Mouse (Mus musculus) left cerebral cortex, postnatal 25 days (tissue): ENCODE measurements around the gene Slc10a7. TPM values are rescaled to one million over a fixed set of nuclear protein-coding genes. Genes with fewer than 3 reads are reported as not detected.
A peak's percentile ranks its signal among the peaks of the same experiment; 100 is the strongest.
"Not testable (repeated sequence)": the region's sequence is repeated elsewhere in the genome, so short reads cannot be mapped to it uniquely, and the experiment has no call there.

ENCODE experiments used
- DNase-seq, 2 experiments: peaks; one replicate each; pipeline ENCODE4 v3.0.0; 2022; ENCODE audit warnings: low spot score in 2 of 2, mixed read lengths in 1 of 2
- intact Hi-C: fragments of 180-260 bp; cut with DNase I; formaldehyde crosslinking; loops from one replicate; pipeline ENCODE4 v1.15.1; 2025
- total RNA-seq, 2 experiments: library from RNA; stranded (reverse); gene quantifications; 2 replicates each; pipeline ENCODE4 v1.2.3; 2021

Slc10a7 gene
- 1 to 10 TPM; 5.9 to 6.2 TPM for total RNA-seq

DNA sequence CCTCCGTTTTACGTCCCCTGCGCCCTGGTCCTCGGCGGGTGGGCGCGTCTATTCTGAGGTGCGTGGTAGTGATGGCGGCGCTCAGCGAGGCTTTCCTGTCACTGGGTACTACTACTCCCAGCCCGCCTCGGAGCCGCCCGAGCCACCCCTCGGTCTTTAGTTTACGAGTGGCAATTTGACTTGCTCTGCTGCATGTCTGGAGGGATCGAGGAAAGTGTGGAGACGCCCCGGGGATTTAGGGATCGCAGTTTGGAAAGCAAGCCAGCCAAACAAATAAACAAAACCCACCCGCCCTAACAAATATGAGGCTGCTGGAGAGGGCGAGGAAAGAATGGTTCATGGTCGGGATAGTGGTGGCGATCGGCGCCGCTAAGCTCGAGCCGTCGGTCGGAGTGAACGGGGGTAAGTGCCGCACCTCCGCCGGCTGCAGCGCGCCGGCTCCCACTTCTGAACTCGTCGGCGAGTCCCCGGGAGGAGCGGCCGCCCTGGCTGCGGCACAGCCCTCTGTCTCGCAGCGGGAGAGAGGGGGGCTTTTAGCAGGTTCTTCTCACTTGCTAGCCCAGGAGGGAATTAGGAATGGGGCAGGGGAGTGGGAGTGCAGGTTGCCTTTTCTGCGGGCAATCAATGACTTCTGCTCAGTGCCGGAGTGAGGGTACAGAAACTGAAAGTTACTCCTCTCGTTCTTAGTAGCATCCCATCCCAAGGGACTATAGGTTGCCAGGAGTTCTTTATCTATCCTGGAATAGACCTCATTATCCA, at the start of gene Slc10a7:
Slc10a7 (plus strand) TSS at position 74 of the 759 bp plus-strand sequence.
- peak; percentile 89 to 93 for DNase-seq
- intact Hi-C loops: loop anchor here (5.0 kb wide), 2 partner anchors 138 to 518 kb away; partner anchors contain the start of gene Zfp827

DNA sequence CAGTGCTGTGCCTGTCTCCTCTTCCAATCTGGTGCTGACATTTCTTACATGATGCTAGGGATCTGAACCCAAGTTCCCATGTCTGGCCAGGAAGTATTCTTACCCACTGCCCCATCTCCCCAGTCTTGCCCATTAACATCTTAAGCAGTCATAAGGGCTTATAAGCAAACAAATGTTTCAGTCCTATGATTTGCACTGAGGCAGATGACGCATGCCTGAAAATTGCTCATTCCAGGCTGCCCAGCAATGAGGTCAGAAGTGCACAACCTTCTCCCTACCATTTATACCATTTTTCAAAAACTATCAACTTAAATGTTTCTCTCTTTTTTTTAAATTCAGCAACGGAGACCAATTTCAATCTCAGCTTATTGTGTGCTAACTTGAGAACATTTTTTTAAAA, 45.2 kb upstream of the Slc10a7 start:
- intact Hi-C loops: no loop called here
- DNase-seq: no peak

DNA sequence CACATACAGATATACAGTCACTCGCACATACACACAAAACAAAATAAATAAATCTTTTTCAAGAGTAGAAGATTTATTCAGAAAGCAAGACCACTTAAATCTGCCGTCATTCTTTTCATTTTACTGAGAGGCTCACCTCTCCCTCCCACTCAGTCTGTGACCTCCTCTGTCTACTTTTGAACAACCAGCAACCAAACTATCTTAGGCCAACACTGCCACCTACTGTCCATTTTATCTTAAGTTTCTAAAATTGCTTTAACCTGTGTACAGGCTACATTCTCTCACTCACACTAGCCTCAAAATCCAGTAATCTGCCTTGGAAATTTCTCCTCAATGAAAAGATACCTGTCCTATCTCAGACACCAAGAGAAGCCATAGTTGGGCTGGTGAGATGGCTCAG, 41.3 kb upstream of the Slc10a7 start:
- no peak for DNase-seq
- intact Hi-C loops: no loop called here

DNA sequence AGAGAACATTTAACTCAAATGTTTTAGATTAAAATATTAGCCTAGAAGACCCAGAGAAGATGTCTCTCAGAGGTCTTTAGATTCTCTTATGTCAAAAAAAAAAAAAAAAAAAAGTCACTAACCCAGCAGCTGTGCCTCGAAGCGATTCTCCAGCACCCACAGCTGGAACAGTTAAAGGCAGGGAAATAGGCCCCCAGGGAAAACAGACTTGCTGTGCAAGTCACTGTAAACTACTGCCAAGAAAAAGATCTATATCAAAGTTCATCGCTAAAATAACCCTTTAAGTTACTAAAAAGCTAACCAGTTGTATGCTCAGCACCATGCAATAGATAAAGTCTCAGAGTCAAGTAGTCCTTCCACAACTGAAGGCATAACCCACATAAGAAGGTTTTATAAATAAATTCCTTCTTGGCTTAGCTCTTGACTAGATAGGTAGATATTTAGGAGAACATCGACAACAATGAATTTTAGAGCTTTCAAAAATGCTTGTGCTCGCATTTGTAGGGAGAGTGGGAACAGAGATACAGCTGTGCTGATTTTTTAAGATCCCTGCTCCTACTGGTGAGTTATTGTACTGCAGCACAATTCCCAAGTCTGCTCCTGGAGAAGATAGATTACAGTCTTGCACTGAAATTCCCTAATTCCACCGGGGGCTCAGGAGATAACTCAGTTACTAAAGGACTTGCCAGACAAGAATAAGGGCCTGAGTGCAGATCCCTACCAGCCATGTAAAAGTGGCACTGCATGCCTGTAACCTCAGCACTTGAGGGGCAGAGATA, 31.9 kb upstream of the Slc10a7 start:
- intact Hi-C loops: no loop called here
- DNase-seq: no peak

DNA sequence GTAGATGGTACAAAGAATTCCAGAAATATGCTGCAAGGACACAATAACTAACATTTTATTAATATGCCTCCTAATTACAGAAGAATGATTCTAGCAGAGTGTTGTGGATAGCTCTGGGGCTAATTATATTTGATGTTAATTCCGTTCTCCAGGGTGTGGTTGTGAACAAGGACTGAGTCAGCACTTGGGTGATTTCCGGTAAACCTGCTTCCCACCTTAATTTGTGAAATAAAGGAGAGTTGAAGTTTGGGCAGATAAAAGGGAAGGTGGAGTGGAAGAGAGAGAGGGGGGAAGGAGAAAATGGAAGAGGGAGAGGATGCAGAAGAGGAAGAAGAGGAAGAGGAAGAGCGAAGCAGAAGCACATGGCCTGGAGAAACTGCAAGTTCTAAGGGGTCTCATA, 19.4 kb upstream of the Slc10a7 start:
- intact Hi-C loops: no loop called here
- no peak for DNase-seq

DNA sequence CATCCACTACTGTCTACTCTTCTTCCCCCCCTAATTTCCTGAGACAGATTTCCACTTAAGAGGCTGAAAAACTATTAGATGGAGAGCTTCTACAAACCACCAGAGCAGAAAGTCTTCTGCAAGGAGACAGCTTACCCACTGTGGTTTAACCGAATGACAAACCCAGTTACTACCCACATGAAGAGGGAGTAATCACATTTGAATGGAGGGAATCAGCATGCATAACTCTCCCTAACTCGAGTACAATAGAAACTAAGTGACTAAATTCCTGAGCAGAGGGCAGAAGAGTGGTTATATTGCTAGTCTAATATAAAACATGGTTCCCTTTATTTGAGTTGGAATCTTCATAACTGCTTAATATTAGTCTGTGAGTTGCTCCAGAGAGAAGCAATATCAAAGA, 16.1 kb upstream of the Slc10a7 start:
- DNase-seq: no peak
- intact Hi-C loops: no loop called here

DNA sequence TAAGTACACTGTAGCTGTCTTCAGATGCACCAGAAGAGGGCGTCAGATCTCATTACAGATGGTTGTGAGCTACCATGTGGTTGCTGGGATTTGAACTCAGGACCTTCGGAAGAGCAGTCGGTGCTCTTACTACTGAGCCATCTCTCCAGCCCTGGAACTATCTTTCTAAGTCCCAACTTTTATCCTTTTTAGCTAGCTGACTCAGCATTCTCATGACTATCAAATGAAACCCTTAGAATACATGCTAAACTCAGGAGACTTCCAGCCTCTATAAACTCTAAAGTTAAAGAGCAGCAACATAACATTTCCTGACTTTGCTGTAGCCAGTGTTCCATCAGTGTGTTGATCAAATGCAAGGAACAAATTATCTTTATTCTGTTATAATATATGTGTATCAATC, 12.9 kb upstream of the Slc10a7 start:
- intact Hi-C loops, DNase-seq: not testable (repeated sequence)

DNA sequence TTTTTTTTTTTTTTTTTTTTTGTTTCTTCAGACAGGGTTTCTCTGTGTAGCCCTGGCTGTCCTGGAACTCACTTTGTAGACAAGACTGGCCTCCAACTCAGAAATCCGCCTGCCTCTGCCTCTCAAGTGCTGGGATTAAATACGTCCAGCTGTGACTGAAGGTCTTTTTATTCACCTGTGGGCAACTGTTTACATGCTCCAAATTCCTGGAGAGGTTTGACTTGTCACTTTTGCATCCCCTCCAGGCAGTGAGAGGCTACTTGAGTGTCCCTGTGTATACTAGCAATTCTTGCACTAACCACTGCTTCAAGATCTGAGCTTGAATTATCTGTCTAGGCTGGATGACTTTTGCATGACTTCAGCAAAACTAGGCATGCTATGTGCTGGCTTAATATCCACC, 6.4 kb upstream of the Slc10a7 start:
- intact Hi-C loops: no loop called here
- DNase-seq: no peak

DNA sequence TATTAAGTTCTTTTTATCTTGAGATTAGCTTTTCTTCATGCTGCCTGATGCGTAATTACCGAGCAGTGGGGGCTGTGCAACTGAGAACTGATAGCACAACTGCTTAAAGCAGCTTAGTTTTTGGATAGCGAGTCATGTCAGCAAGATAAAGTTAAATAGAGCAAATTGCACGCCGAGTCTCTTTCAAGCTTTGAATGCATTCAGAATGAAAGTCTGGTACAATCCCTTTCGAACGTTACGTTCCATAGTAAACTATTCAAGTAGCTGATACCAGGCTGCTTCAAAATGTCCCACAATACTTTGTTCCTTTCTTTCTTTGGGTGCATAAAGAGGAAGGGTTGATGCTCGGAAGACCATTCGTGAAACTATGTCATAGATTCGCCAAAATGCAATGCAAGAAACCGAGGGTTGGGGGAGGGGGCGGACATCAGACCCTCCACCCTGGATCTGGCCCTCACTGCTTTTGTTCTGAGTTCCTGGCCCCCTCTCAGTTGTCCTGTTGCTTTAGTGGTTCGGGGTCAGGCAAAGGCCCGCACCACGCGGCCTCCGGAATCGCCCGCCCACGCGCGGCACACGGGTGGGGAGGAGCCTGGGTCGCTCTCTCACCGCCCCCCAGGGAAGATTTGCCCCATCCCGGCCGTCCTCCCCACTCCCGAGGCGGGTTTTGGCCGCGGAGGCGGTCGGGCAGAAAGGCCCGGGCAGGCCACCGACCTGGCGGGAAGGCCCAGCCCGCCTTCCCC, 997 bp upstream of the Slc10a7 start:
- intact Hi-C loops: loop anchor here (5.0 kb wide), 2 partner anchors 139 to 519 kb away; partner anchors contain the start of gene Zfp827
- peak in 1 of 2 experiments; percentile 21 for DNase-seq

DNA sequence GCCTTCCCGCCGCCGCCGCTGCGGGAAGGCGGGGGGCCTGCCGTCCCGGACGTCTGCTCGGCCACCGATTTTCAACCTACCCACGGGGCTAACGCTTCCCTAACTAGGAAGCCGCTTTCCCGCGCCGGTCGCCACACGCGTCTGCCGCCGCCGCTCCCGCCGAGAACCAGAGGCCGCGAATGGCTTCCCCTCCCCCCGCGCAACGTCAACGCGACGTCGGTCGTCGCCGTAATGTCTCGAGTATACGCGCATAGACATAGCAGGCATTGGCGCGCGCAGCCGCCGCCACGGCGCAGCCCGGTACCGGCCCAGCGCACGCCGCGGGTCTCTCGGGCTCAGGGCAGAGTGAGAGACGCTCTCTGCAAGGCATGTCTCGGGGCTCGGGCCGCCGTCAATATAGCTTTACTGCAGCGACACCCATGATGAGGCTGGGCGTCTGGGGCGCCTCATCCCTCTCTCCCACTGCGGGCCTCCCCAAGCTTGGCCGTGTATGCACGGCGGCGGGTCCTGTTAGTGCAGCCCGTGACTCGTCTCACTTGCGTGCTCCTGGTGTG, 350 bp upstream of the Slc10a7 start, which contains the start of gene Rbmxl1:
Rbmxl1 (minus strand) TSS at position 180 of the 554 bp plus-strand sequence.
- intact Hi-C loops: loop anchor here (5.0 kb wide), 2 partner anchors 139 to 519 kb away; partner anchors contain the start of gene Zfp827
- peak; percentile 89 to 90 for DNase-seq

DNA sequence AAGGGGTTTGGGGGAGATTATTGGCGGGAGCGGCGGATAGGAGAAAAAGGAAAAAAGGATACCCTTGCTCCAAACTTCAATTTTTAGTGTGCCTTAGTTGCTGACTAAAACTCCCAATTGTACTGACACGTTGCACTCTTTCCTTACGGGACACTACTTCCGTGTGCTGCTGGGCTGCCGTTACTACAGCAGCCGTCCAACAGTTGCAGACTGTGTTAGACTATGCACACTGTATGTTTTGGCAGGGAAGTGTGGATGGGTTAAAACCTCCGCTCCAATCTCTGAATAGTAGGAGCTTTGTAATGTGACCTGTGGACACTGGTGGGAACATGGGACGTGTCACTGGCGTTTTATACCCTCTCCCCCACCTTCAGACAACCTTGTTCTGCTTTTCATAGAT, 948 bp downstream of the Slc10a7 start:
- DNase-seq: no peak
- intact Hi-C loops: no loop called here

DNA sequence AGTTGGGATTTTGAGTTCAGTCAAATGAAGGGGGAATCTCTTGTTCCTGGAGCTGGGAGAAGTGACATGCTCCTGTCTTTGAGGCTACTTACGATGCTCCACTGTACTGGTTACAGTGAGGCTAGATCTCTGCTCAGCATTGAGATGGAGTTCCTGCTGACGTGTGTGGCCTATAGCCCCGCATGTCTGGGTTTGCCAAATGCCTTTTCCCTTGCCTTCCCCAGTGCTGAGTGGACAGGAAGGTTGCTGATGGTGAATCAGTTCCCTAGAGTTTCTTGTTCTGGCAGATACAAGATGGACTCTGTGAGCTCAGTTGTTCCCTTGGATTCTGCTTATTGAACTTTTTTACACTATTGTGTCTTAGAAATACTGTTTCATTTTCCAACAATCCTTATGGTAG, 1.8 kb downstream of the Slc10a7 start:
- intact Hi-C loops: no loop called here
- no peak for DNase-seq

DNA sequence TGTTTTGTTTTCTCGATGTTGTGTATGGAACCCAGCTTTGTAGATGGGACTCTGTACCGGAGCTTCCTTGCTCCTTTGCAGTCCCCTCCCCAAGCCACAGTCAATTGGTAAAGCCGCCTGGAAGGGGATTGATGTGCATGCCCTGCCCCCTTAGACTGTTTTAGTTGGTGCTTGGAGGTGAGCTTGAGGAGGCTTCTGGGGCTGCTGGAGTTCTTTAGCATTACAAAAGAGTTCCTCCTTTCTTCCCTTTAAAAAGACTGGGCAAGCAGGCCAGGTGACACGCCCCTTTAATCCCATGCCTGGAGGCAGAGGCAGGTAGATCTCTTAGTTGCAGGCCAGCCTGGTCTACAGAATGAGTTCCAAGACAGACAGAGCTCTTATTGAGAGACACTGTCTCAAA, 4.0 kb downstream of the Slc10a7 start:
- DNase-seq: no peak
- intact Hi-C loops: no loop called here

DNA sequence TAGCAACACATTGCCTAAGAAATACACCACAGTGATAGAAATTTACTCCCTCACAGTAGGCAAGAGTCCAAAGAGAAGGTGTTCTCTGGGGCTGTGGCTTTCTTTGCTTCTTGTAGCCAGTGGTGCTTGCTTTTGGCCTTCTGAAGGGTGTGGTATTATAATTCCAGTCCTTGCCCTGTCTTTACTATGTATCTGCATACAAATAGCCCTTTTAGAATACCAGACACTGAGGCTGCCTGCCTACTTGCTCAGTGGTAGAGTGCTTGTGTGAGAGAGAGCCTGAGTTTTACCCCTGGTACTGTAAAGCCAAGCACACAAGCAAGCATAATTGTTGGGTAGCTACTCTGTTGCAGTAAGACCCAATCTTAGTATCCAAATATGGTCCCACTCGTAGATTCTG, 5.6 kb downstream of the Slc10a7 start:
- intact Hi-C loops: no loop called here
- DNase-seq: no peak

DNA sequence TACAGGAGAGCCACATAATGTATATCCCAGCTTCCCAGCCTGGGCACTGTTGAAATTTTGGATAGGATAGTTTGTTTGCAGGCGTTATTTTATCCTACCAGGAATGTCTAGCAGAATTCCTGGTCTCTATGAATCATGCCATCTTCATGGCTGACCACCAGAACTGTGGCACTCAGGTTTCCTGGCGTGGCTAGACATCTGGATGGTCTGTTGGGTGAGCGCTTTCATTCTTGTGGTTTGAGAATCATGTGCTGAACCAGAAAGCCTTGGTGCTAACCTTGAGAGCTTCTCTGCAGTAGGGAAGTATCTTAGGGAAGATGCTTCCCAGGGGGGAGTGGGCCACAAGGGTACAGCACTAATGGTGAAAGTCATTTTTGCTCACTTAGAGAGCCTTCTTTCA, 6.0 kb downstream of the Slc10a7 start:
- intact Hi-C loops: no loop called here
- no peak for DNase-seq

DNA sequence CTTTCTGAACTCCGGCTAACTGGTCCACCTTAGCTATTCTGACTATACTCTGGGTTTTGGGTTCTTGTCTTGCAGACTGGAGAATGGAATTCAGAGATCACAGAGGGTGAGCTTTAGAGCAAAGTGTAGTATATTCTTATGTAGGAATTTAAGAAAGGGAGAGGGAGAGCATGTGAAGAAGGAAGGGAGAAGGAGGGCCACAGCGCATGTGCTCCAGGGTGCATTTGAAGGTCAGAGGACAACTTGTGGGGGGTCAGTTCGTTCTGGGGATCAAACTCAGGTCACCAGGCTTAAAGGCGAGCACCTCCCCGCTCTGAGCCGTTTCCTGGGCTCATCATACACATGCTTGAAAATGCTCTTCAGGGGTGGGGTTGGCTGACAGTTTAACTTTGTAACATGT, 24.8 kb downstream of the Slc10a7 start:
- DNase-seq: no peak
- intact Hi-C loops: no loop called here

DNA sequence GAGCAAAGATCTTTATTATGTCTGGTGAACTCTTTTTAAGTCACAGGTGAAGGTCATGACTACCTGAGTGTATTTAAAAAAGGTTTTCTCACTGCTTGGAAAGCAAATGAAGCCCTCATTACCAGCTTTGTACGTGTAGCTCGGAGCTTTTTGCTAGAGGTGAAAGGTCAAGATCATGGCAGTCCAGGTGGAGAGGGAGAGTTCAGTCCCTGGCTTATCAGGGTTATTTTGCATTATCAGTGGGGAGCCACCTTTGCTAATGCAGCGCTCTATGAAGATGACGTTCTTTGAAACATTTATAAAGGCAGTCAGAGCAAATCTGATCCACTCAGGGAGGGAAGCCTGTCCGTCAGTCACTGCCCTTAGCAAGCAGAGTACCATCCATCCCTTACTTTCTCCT, 27.6 kb downstream of the Slc10a7 start:
- DNase-seq: no peak
- intact Hi-C loops: no loop called here

DNA sequence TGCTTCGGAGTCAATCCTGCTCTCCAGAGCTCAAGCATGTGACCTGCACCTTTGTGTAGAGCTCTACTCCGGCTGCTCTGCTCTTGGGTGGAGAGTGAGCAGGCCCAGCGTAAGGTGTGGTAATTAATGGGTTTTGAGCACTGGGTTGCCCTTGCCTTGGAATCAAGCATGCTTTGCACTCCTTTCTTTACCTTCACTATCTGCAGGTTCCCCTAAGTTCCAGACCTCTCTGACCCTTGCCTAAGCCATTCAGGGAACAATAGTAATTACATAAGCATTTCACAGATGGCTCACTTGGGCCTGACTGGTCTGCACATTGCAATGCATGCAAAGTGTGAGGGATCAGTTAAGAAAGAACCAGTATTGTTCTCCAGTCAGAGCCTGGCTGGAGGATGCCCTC, 28.6 kb downstream of the Slc10a7 start:
- no peak for DNase-seq
- intact Hi-C loops: no loop called here

DNA sequence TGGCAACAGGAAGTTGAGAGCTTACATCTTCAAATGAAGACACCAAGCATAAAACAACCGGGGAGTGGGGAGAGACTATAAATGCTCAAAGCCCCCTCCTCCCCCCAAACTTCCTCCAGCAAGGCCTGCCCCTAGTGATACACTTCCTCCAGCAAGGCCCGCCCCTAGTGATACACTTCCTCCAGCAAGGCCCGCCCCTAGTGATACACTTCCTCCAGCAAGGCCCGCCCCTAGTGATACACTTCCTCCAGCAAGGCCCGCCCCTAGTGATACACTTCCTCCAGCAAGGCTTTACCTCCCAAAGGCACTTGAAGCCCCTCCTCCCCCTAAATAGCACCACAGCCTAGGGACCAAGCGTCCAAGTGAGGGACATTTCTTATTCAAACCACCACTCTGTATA, 33.5 kb downstream of the Slc10a7 start:
- intact Hi-C loops: not testable (repeated sequence)

DNA sequence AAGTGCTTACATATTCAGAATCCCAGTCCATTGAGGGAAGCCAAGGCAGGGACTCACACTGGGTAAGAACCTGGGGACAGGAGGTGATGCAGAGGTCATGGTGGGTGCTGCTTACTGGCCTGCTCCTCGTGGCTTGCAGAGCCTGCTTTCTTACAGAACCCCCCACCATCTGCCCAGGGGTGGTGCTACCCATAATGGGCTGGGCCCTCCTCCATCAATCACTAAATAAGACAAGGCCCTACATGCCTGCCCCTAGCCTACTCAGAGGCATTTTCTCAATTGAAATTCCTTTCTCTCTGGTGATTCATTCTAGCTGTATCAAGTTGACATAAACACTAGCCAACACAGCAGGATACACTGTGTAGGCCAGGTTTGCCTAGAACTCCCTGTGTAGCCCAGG, 34.5 kb downstream of the Slc10a7 start:
- intact Hi-C loops: no loop called here
- no peak for DNase-seq

More for the DNA sequence above, 33.5 kb downstream of the Slc10a7 start:
- DNase-seq: not testable (repeated sequence)
